23 mouse cellular contexts compared by ENCODE assay signal in genomic region chr14:30371070-30371469, GRCm38 (mm10).
DNase-seq lines count a peak whose midpoint lies in the region; ATAC-seq and TF ChIP-seq lines count a peak whose summit lies in the region.
"Had no signal": no experiment of that assay in that cellular context is flagged by ENCODE, and none has a peak within 500 bp of the region (broad histone marks: within the 10 kb centered on the region; RNA-seq: fewer than 3 reads in every experiment).

No protein-coding gene starts in this region.

- no peaks in the 10 kb centered on the region for H3K79me2 ChIP-seq in liver, adult 2 months (ENCODE audit: control insufficient read depth, insufficient read depth, low read length)

- no peak overlapping the region for H3K4me2 ChIP-seq in midbrain, postnatal 0 days (ENCODE audit: low read depth, low read length, poor library complexity, severe bottlenecking)
- no peak overlapping the region for H3K4me2 ChIP-seq in midbrain, embryonic 16.5 days (ENCODE audit: low read length)
- H3K4me2 ChIP-seq: embryonic facial prominence, embryonic 13.5 days; forebrain, embryonic 12.5 days; heart, embryonic 12.5 days; limb, embryonic 15.5 days; midbrain, embryonic 12.5 days had no signal

- H3K4me1 ChIP-seq in heart, embryonic 10.5 days: 0 out of 2 replicates have a peak, but pooled peaks cover 6% of the 10 kb centered on the region
- no peaks in the 10 kb centered on the region for H3K4me1 ChIP-seq in liver, adult 2 months (ENCODE audit: control insufficient read depth, insufficient read depth, low read length)
- no peaks in the 10 kb centered on the region for H3K4me1 ChIP-seq in midbrain, postnatal 0 days (ENCODE audit: insufficient read depth, low read length)
- no peaks in the 10 kb centered on the region for H3K4me1 ChIP-seq in midbrain, embryonic 16.5 days (ENCODE audit: control insufficient read depth, insufficient read depth, low read length)
- H3K4me1 ChIP-seq in limb, embryonic 10.5 days: peaks cover 4% of the 10 kb centered on the region; the same call in 1 of the 2 replicates
- H3K4me1 ChIP-seq: forebrain, embryonic 12.5 days; heart, embryonic 12.5 days; limb, embryonic 15.5 days; midbrain, embryonic 12.5 days had no signal

- no peak overlapping the region for H3K4me3 ChIP-seq in heart, embryonic 10.5 days
- no peak overlapping the region for H3K4me3 ChIP-seq in liver, adult 2 months (ENCODE audit: insufficient read depth, low read depth, low read length)
- no peak overlapping the region for H3K4me3 ChIP-seq in midbrain, postnatal 0 days (ENCODE audit: low read depth, low read length)
- no peak overlapping the region for H3K4me3 ChIP-seq in midbrain, embryonic 16.5 days (ENCODE audit: low read depth, low read length)
- H3K4me3 ChIP-seq in limb, embryonic 10.5 days: no peak overlapping the region
- H3K4me3 ChIP-seq: embryonic facial prominence, embryonic 13.5 days; erythroblast, embryonic 14.5 days; forebrain, embryonic 12.5 days; gastrocnemius, adult 2 months; heart, embryonic 12.5 days; limb, embryonic 15.5 days; midbrain, embryonic 12.5 days had no signal

- H3K27ac ChIP-seq in heart, embryonic 10.5 days: no peak overlapping the region
- no peak overlapping the region for H3K27ac ChIP-seq in liver, adult 2 months (replicated peaks; ENCODE audit: insufficient read depth, low read depth, low read length)
- H3K27ac ChIP-seq in midbrain, postnatal 0 days (ENCODE audit: low read depth, low read length): no peak overlapping the region
- H3K27ac ChIP-seq in midbrain, embryonic 16.5 days (ENCODE audit: low read length): no peak overlapping the region
- H3K27ac ChIP-seq in limb, embryonic 10.5 days: no peak overlapping the region
- H3K27ac ChIP-seq: embryonic facial prominence, embryonic 13.5 days; forebrain, embryonic 12.5 days; gastrocnemius, adult 2 months; limb, embryonic 15.5 days; midbrain, embryonic 12.5 days had no signal

- 0 out of 2 replicates have a peak, but pooled peaks cover under 1% of the 10 kb centered on the region for H3K36me3 ChIP-seq in heart, embryonic 10.5 days
- no peaks in the 10 kb centered on the region for H3K36me3 ChIP-seq in liver, adult 2 months (ENCODE audit: control insufficient read depth, insufficient read depth, low read length)
- H3K36me3 ChIP-seq in midbrain, postnatal 0 days (ENCODE audit: insufficient read depth, low read length): no peaks in the 10 kb centered on the region
- H3K36me3 ChIP-seq in midbrain, embryonic 16.5 days (ENCODE audit: control insufficient read depth, insufficient read depth, low read length): no peaks in the 10 kb centered on the region
- H3K36me3 ChIP-seq in limb, embryonic 10.5 days: no peaks in the 10 kb centered on the region
- H3K36me3 ChIP-seq: embryonic facial prominence, embryonic 13.5 days; forebrain, embryonic 12.5 days; heart, embryonic 12.5 days; limb, embryonic 15.5 days; midbrain, embryonic 12.5 days had no signal

- H3K9ac ChIP-seq in liver, adult 2 months (ENCODE audit: low read depth, low read length): no peak overlapping the region
- H3K9ac ChIP-seq in midbrain, postnatal 0 days (replicated peaks; ENCODE audit: low read length, poor library complexity, severe bottlenecking): no peak overlapping the region
- H3K9ac ChIP-seq in midbrain, embryonic 16.5 days (ENCODE audit: low read depth, low read length): no peak overlapping the region
- H3K9ac ChIP-seq: embryonic facial prominence, embryonic 13.5 days; forebrain, embryonic 12.5 days; heart, embryonic 12.5 days; limb, embryonic 15.5 days; midbrain, embryonic 12.5 days had no signal

- peak; percentile 73 for DNase-seq in heart, adult 11 months
- DNase-seq in heart, embryonic 10.5 days (ENCODE audit: low spot score): no peak
- DNase-seq in liver, adult 2 months (ENCODE audit: extremely low read depth, low read depth, low spot score): no peak
- DNase-seq in liver: no peak
- no peak for DNase-seq in midbrain, postnatal 0 days (ENCODE audit: low spot score)
- peak; percentile 13 for DNase-seq in limb, embryonic 10.5 days (ENCODE audit: low spot score)
- DNase-seq in gastrocnemius, adult 8-10 months (ENCODE audit: low spot score in 2 of 2): no peak
- DNase-seq: adrenal gland, adult 2 months; cerebellum, adult 11-12 months; cerebellum, postnatal 10 days; embryo, embryonic 11 days; gastrocnemius, adult 2 months; heart, postnatal 14 days; kidney, adult 8-10 months; kidney, postnatal 25 days; thymus, postnatal 36 days had no signal

- no peaks in the 10 kb centered on the region for H3K27me3 ChIP-seq in heart, embryonic 10.5 days (ENCODE audit: insufficient read depth, poor library complexity, severe bottlenecking)
- no peaks in the 10 kb centered on the region for H3K27me3 ChIP-seq in liver, adult 2 months (ENCODE audit: control insufficient read depth, insufficient read depth, low read length)
- H3K27me3 ChIP-seq in midbrain, postnatal 0 days (ENCODE audit: insufficient read depth, low read length): no peaks in the 10 kb centered on the region
- H3K27me3 ChIP-seq in midbrain, embryonic 16.5 days (ENCODE audit: control insufficient read depth, insufficient read depth, low read depth, low read length): no peaks in the 10 kb centered on the region
- H3K27me3 ChIP-seq in limb, embryonic 10.5 days (ENCODE audit: low read depth, poor library complexity, severe bottlenecking): no peaks in the 10 kb centered on the region
- H3K27me3 ChIP-seq: embryonic facial prominence, embryonic 13.5 days; forebrain, embryonic 12.5 days; heart, embryonic 12.5 days; limb, embryonic 15.5 days; midbrain, embryonic 12.5 days had no signal

- WGBS in heart, embryonic 10.5 days: 67% methylated on average over 2 of the region's 2 CpGs
- 75% methylated on average over 2 of the region's 2 CpGs for WGBS in liver, adult 2 months
- 74% methylated on average over 2 of the region's 2 CpGs for WGBS in midbrain, postnatal 0 days
- WGBS in midbrain, embryonic 16.5 days: 81% methylated on average over 2 of the region's 2 CpGs
- WGBS in limb, embryonic 10.5 days: 80% methylated on average over 2 of the region's 2 CpGs

- no peaks in the 10 kb centered on the region for H3K9me3 ChIP-seq in heart, embryonic 10.5 days
- H3K9me3 ChIP-seq in midbrain, postnatal 0 days (ENCODE audit: low read length): no peaks in the 10 kb centered on the region
- H3K9me3 ChIP-seq in midbrain, embryonic 16.5 days (replicated peaks; ENCODE audit: control insufficient read depth, low read length, poor library complexity, severe bottlenecking): 0 out of 2 replicates have a peak, but pooled peaks cover 3% of the 10 kb centered on the region
- H3K9me3 ChIP-seq in limb, embryonic 10.5 days (replicated peaks): no peaks in the 10 kb centered on the region
- H3K9me3 ChIP-seq: embryonic facial prominence, embryonic 13.5 days; forebrain, embryonic 12.5 days; heart, embryonic 12.5 days; limb, embryonic 15.5 days; midbrain, embryonic 12.5 days had no signal

- no peak for ATAC-seq in midbrain, postnatal 0 days (ENCODE audit: low FRiP score)
- no peak for ATAC-seq in midbrain, embryonic 16.5 days

- TF ChIP-seq CTCF in liver, adult 2 months (IDR thresholded peaks at IDR 0.05; ENCODE audit: low read depth, low read length): 0 out of 2 replicates have a peak, but pooled peaks have one; percentile 21
- peak; percentile 33 for TF ChIP-seq CTCF in midbrain, postnatal 0 days (IDR thresholded peaks at IDR 0.05)

- TF ChIP-seq POLR2A in liver, adult 2 months (IDR thresholded peaks at IDR 0.05; ENCODE audit: extremely low read depth, insufficient read depth, low read length): no peak

Comparison
In these comparisons a context has a peak if more than half of its experiments do, and no peak if none do; other contexts are left out.
1. DNase-seq: peak in heart, adult 11 months (single experiment) and limb, embryonic 10.5 days (single experiment); none in heart, embryonic 10.5 days (single experiment), liver, adult 2 months (single experiment), liver (single experiment), midbrain, postnatal 0 days (single experiment) and gastrocnemius, adult 8-10 months (0 of 2).